Mouse (Mus musculus) liver, embryonic 16.5 days (tissue): ENCODE results near the gene Rcan2. TPM values are rescaled to one million over a fixed set of nuclear protein-coding genes. Genes with fewer than 3 reads are reported as not detected.

Source experiments
- ATAC-seq: fragments of 200-750 bp; cut with Nextera tagmentation; 2 replicates; pipeline ENCODE4 v1.8.0; 2017; ENCODE audit warnings: low read depth, mild to moderate bottlenecking, moderate number of reproducible peaks, moderate library complexity
- H3K27ac ChIP-seq: fragments of 300-500 bp; sonication (generic); 2 replicates; pipeline ENCODE4 v1.5.1; 2014; ENCODE audit warnings: mild to moderate bottlenecking, low read length
- H3K27me3 ChIP-seq: fragments of 300-500 bp; sonication (generic); 2 replicates; pipeline ENCODE4 v1.6.1; 2014; ENCODE audit warnings: low read depth, low read length, mixed read lengths; ENCODE audit not compliant: control insufficient read depth, insufficient read depth
- H3K36me3 ChIP-seq: fragments of 300-500 bp; sonication (generic); 2 replicates; pipeline ENCODE4 v1.6.1; 2014; ENCODE audit warnings: mild to moderate bottlenecking; ENCODE audit not compliant: control insufficient read depth, insufficient read depth
- H3K4me1 ChIP-seq: fragments of 300-500 bp; sonication (generic); 2 replicates; pipeline ENCODE4 v1.6.1; 2014; ENCODE audit warnings: low read depth, low read length, mixed read lengths; ENCODE audit not compliant: control insufficient read depth
- H3K4me2 ChIP-seq: fragments of 300-500 bp; sonication (generic); 2 replicates; pipeline ENCODE4 v1.6.1; 2014; ENCODE audit warnings: low read depth, low read length, mixed read lengths
- H3K4me3 ChIP-seq: fragments of 300-500 bp; sonication (generic); 2 replicates; pipeline ENCODE4 v1.5.1; 2014; ENCODE audit warnings: low read depth, mild to moderate bottlenecking, low read length
- H3K9ac ChIP-seq: fragments of 300-500 bp; sonication (generic); 2 replicates; pipeline ENCODE4 v1.6.1; 2014; ENCODE audit warnings: low read depth, low read length
- H3K9me3 ChIP-seq: fragments of 300-500 bp; sonication (generic); replicated peaks from 2 replicates; pipeline ENCODE4 v1.6.1; 2016; ENCODE audit warnings: low read length; ENCODE audit not compliant: control insufficient read depth
- WGBS: fragments of 180-500 bp; shearing (Covaris S2); extraction: QIAGEN DNeasy Blood & Tissue Kit; methylation state at CpG from one replicate; pipeline ENCODE4 v1.1.7; 2014; ENCODE audit not compliant: insufficient replicate concordance; 5-methylcytosine and 5-hydroxymethylcytosine counted together
- polyA plus RNA-seq: library from polyadenylated mRNA; unstranded; fragments of >200 nt; fragmentation: Nextera tagmentation; extraction: Ambion mirVana; gene quantifications from 2 replicates; pipeline ENCODE4 v1.2.1, GENCODE M21; 2015

Rcan2 gene
- polyA plus RNA-seq, 1 experiment from 2014 or later: 1.2 TPM

GRCm38 (mm10) chr17:43977572-43977971 lies 176.4 kb downstream of the Rcan2 start:
- ATAC-seq: no peak
- H3K36me3 ChIP-seq: no peaks in the 10 kb centered on the region
- H3K27ac ChIP-seq: no peak overlapping the region
- H3K4me2 ChIP-seq: no peak overlapping the region
- H3K9ac ChIP-seq: no peak overlapping the region
- 68% methylated on average over 2 of the region's 2 CpGs for WGBS
- H3K27me3 ChIP-seq: no peaks in the 10 kb centered on the region
- no peaks in the 10 kb centered on the region for H3K9me3 ChIP-seq
- no peaks in the 10 kb centered on the region for H3K4me1 ChIP-seq
- H3K4me3 ChIP-seq: no peak overlapping the region

GRCm38 (mm10) chr17:43979925-43980324 lies 178.8 kb downstream of the Rcan2 start:
- Histone ChIP-seq H3K4me2 (no peak overlapping the region), H3K9me3 (no peaks in the 10 kb centered on the region), H3K27ac (no peak overlapping the region), H3K4me1 (no peaks in the 10 kb centered on the region), H3K9ac (no peak overlapping the region), H3K4me3 (no peak overlapping the region), H3K36me3 (no peaks in the 10 kb centered on the region), H3K27me3 (no peaks in the 10 kb centered on the region)
- WGBS: 61% methylated on average over 3 of the region's 3 CpGs
- ATAC-seq: no peak

- no peaks in the 10 kb centered on the region for H3K36me3 ChIP-seq
- H3K27me3 ChIP-seq: no peaks in the 10 kb centered on the region
- no peak overlapping the region for H3K4me2 ChIP-seq
- no peaks in the 10 kb centered on the region for H3K4me1 ChIP-seq
- no peak overlapping the region for H3K4me3 ChIP-seq
- H3K27ac ChIP-seq: no peak overlapping the region
- no peak overlapping the region for H3K9ac ChIP-seq
- ATAC-seq: no peak
- H3K9me3 ChIP-seq: no peaks in the 10 kb centered on the region
- 60% methylated on average over 1 of the region's 1 CpGs for WGBS
These were observed 181.4 kb downstream of the Rcan2 start for GRCm38 (mm10) chr17:43982505-43982904.

GRCm38 (mm10) chr17:43989334-43989945 lies 188.3 kb downstream of the Rcan2 start:
- H3K36me3 ChIP-seq: no peaks in the 10 kb centered on the region
- H3K4me3 ChIP-seq: no peak overlapping the region
- no peak overlapping the region for H3K9ac ChIP-seq
- no peak overlapping the region for H3K27ac ChIP-seq
- no peaks in the 10 kb centered on the region for H3K9me3 ChIP-seq
- H3K27me3 ChIP-seq: no peaks in the 10 kb centered on the region
- H3K4me1 ChIP-seq: no peaks in the 10 kb centered on the region
- WGBS: 62% methylated on average over 5 of the region's 5 CpGs
- H3K4me2 ChIP-seq: no peak overlapping the region
- ATAC-seq: no peak

- no peak for ATAC-seq
- 63% methylated on average over 10 of the region's 10 CpGs for WGBS
These were observed 189.8 kb downstream of the Rcan2 start for GRCm38 (mm10) chr17:43990957-43991383.

GRCm38 (mm10) chr17:43994080-43994479 lies 192.9 kb downstream of the Rcan2 start:
- H3K9ac ChIP-seq: no peak overlapping the region
- no peak overlapping the region for H3K4me2 ChIP-seq
- no peaks in the 10 kb centered on the region for H3K9me3 ChIP-seq
- no peak overlapping the region for H3K4me3 ChIP-seq
- no peak overlapping the region for H3K27ac ChIP-seq
- H3K27me3 ChIP-seq: no peaks in the 10 kb centered on the region
- no peak for ATAC-seq
- H3K36me3 ChIP-seq: no peaks in the 10 kb centered on the region
- 56% methylated on average over 4 of the region's 4 CpGs for WGBS
- no peaks in the 10 kb centered on the region for H3K4me1 ChIP-seq

More at GRCm38 (mm10) chr17:43990957-43991383, 189.8 kb downstream of the Rcan2 start:
- H3K27ac ChIP-seq: no peak overlapping the region
- H3K27me3 ChIP-seq: no peaks in the 10 kb centered on the region
- H3K36me3 ChIP-seq: no peaks in the 10 kb centered on the region
- no peaks in the 10 kb centered on the region for H3K9me3 ChIP-seq
- no peak overlapping the region for H3K4me2 ChIP-seq
- no peak overlapping the region for H3K4me3 ChIP-seq
- H3K9ac ChIP-seq: no peak overlapping the region
- H3K4me1 ChIP-seq: no peaks in the 10 kb centered on the region

GRCm38 (mm10) chr17:43997514-43997913 lies 196.4 kb downstream of the Rcan2 start:
- no peak overlapping the region for H3K27ac ChIP-seq
- no peaks in the 10 kb centered on the region for H3K9me3 ChIP-seq
- H3K27me3 ChIP-seq: no peaks in the 10 kb centered on the region
- ATAC-seq: no peak
- no peak overlapping the region for H3K4me3 ChIP-seq
- no peak overlapping the region for H3K4me2 ChIP-seq
- H3K36me3 ChIP-seq: no peaks in the 10 kb centered on the region
- H3K4me1 ChIP-seq: no peaks in the 10 kb centered on the region
- 15% methylated on average over 7 of the region's 7 CpGs for WGBS
- H3K9ac ChIP-seq: no peak overlapping the region

- Histone ChIP-seq H3K4me2 (no peak overlapping the region), H3K27me3 (no peaks in the 10 kb centered on the region), H3K27ac (no peak overlapping the region), H3K36me3 (no peaks in the 10 kb centered on the region), H3K4me1 (no peaks in the 10 kb centered on the region), H3K4me3 (no peak overlapping the region), H3K9me3 (no peaks in the 10 kb centered on the region), H3K9ac (no peak overlapping the region)
- no peak for ATAC-seq
- WGBS: 29% methylated on average over 6 of the region's 6 CpGs
These were observed 196.9 kb downstream of the Rcan2 start for GRCm38 (mm10) chr17:43998095-43998494.

- H3K27me3 ChIP-seq: no peaks in the 10 kb centered on the region
- no peak overlapping the region for H3K9ac ChIP-seq
- no peaks in the 10 kb centered on the region for H3K9me3 ChIP-seq
- H3K4me1 ChIP-seq: no peaks in the 10 kb centered on the region
- no peak overlapping the region for H3K4me3 ChIP-seq
- WGBS: 80% methylated on average over 2 of the region's 2 CpGs
- H3K27ac ChIP-seq: no peak overlapping the region
- ATAC-seq: no peak
- H3K4me2 ChIP-seq: no peak overlapping the region
- no peaks in the 10 kb centered on the region for H3K36me3 ChIP-seq
These were observed 203.2 kb downstream of the Rcan2 start for GRCm38 (mm10) chr17:44004401-44004800.
